Mouse (Mus musculus): ENCODE data around the gene Dgat2. TPM values are rescaled to one million over a fixed set of nuclear protein-coding genes. Genes with fewer than 3 reads are reported as not detected.

Gene Dgat2
- polyA plus RNA-seq, 1 experiment from 2014 or later: 18.5 TPM

DNA sequence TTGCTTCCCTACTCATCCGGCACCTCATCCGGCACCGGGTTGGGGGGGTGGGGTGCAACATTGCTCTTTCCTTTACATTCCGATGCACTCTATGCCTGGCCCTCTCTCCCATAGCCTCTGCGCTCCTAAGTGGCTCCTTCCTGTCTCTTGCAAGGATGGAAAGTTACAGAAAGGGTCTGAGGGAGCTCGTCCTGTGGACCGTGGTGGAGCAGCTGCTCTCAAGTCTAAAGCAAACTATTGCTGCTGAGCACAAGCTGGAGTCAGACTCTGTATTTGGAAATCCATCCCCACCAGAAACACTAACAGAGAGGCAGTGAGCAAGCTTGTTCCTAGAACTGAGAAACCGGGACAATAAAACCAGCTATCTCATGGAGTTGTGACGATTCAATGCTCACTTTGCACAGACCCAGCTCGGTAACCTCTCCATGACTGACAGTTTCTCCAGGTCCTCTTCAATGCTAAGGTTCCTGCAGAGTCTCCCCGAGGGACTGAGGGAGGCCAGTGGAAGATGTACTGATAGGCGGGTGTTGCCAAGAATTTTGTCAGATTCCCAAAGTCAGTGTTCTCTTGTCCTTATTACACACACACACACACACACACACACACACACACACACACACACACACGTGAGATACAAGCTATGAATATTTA is 42.6 kb downstream of the Dgat2 start:
- Histone ChIP-seq H3K9me3 (ENCODE audit: control insufficient read depth, low read length) (no peaks in the 10 kb centered on the region), H3K27ac (ENCODE audit: low read length) (peak overlapping the region; percentile 84; the same call in 1 of the 2 replicates), H3K9ac (replicated peaks; ENCODE audit: low read depth, low read length) (peak overlapping the region; percentile 89), H3K4me1 (replicated peaks; ENCODE audit: control insufficient read depth, insufficient read depth, low read length) (peaks cover 17% of the 10 kb centered on the region), H3K4me2 (ENCODE audit: low read length) (peak overlapping the region; percentile 85), H3K36me3 (ENCODE audit: control insufficient read depth, insufficient read depth) (no peaks in the 10 kb centered on the region), H3K4me3 (replicated peaks; ENCODE audit: low read length) (peak overlapping the region; percentile 97), H3K27me3 (replicated peaks; ENCODE audit: control insufficient read depth, insufficient read depth, low read length) (no peaks in the 10 kb centered on the region)
- under 1% methylated on average over 13 of the region's 13 CpGs for WGBS
- ATAC-seq: no peak

DNA sequence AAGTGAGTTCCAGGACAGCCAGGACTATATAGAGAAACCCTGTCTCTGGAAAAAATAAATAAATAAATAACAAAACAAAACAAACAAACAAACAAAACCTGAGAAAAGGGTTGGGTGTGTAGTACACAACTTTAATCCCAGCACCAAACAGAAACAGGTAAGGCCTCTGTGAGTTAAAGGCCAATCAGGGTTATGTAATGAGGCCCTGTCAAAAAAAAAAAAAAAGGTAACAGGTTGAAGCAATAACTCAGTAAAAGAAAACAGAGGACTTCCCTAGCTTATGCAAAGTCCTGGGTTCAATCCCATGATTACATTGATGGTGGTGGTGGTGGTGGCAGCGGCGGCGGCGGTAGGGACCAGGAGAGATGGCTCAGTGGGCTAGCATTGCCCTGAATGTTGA is 45.0 kb downstream of the Dgat2 start:
- no peak overlapping the region for H3K4me2 ChIP-seq (ENCODE audit: low read length)
- no peak for ATAC-seq
- H3K36me3 ChIP-seq (ENCODE audit: control insufficient read depth, insufficient read depth): no peaks in the 10 kb centered on the region
- H3K4me1 ChIP-seq (replicated peaks; ENCODE audit: control insufficient read depth, insufficient read depth, low read length): peaks cover 17% of the 10 kb centered on the region
- WGBS: 98% methylated on average over 4 of the region's 4 CpGs
- no peak overlapping the region for H3K4me3 ChIP-seq (replicated peaks; ENCODE audit: low read length)
- no peak overlapping the region for H3K9ac ChIP-seq (replicated peaks; ENCODE audit: low read depth, low read length)
- H3K27ac ChIP-seq (ENCODE audit: low read length): no peak overlapping the region
- no peaks in the 10 kb centered on the region for H3K27me3 ChIP-seq (replicated peaks; ENCODE audit: control insufficient read depth, insufficient read depth, low read length)
- no peaks in the 10 kb centered on the region for H3K9me3 ChIP-seq (ENCODE audit: control insufficient read depth, low read length)

DNA sequence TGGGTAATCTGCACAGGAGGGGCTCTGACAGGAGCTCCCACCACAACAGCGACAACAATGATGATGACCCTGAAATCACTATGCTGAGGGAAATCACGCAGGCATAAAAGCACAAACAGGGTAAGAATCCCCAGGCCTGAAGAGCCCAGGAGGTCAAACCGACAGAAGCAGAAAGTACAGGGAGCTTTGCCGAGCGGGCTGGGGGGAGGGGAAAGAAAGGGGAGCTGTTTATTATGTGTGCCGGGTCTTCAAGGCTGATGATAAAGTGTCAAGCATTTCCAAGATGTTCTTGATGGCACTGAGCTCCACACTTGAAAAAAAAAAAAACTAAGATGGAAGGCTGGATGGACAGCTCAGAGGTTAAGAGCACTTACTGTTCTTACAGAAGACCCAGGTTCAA is 45.7 kb downstream of the Dgat2 start:
- Histone ChIP-seq H3K4me2 (ENCODE audit: low read length) (no peak overlapping the region), H3K27me3 (replicated peaks; ENCODE audit: control insufficient read depth, insufficient read depth, low read length) (no peaks in the 10 kb centered on the region), H3K9me3 (ENCODE audit: control insufficient read depth, low read length) (no peaks in the 10 kb centered on the region), H3K9ac (replicated peaks; ENCODE audit: low read depth, low read length) (no peak overlapping the region), H3K4me1 (replicated peaks; ENCODE audit: control insufficient read depth, insufficient read depth, low read length) (peaks cover 14% of the 10 kb centered on the region), H3K4me3 (replicated peaks; ENCODE audit: low read length) (no peak overlapping the region), H3K36me3 (ENCODE audit: control insufficient read depth, insufficient read depth) (no peaks in the 10 kb centered on the region), H3K27ac (ENCODE audit: low read length) (no peak overlapping the region)
- 66% methylated on average over 6 of the region's 6 CpGs for WGBS
- no peak for ATAC-seq

DNA sequence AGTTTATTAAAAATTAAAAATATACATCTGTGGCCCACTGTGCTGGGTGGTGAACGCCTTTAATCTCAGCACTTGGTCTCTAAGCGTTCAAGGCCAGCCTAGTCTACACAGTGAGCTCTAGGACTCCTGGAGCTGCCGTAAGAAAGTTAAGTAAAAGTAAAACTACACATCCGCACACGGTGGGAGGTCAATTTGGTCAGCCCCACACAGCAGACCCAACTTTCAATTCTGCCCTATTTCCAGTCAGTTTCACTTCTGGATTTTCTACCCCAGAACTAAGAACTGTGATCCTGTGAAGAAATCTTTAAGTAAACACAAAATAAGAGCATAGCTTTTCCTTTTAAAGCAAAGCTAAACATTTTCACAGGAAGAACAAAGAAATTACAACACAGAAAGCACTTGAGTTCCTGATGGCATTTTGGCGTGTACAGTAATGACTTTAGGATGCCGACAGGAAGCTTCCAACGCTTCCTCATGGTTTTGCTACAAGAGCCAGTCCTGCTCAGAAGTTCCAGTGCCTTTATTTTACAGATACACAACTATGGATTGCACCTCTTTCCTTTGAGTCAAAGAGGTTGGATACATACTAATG is 48.6 kb downstream of the Dgat2 start:
- no peaks in the 10 kb centered on the region for H3K9me3 ChIP-seq (ENCODE audit: control insufficient read depth, low read length)
- no peaks in the 10 kb centered on the region for H3K27me3 ChIP-seq (replicated peaks; ENCODE audit: control insufficient read depth, insufficient read depth, low read length)
- no peaks in the 10 kb centered on the region for H3K36me3 ChIP-seq (ENCODE audit: control insufficient read depth, insufficient read depth)
- no peak overlapping the region for H3K4me2 ChIP-seq (ENCODE audit: low read length)
- 91% methylated on average over 8 of the region's 8 CpGs for WGBS
- no peak overlapping the region for H3K4me3 ChIP-seq (replicated peaks; ENCODE audit: low read length)
- no peak for ATAC-seq
- no peaks in the 10 kb centered on the region for H3K4me1 ChIP-seq (replicated peaks; ENCODE audit: control insufficient read depth, insufficient read depth, low read length)
- H3K9ac ChIP-seq (replicated peaks; ENCODE audit: low read depth, low read length): no peak overlapping the region
- H3K27ac ChIP-seq (ENCODE audit: low read length): no peak overlapping the region

DNA sequence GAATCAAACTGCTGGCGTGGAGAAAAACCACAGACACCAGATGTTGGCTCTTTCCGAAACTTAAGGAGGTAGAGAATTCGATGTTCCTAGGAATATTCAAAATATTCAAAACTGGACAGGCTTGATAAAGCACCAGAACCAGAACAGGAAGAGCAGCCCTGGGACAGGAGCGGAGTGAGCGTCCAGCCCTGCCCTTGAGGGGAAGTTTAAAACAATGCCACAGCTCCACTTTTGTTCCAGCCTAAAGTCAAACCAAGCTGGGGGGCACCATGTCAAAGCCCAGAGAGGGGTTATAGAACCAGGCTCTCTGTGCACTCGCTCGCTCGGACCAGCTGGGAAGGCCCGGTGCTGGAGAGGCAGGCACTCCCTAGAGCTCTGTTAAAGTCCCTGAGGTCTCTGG is 49.9 kb downstream of the Dgat2 start:
- WGBS: 91% methylated on average over 9 of the region's 9 CpGs
- no peak overlapping the region for H3K4me2 ChIP-seq (ENCODE audit: low read length)
- H3K36me3 ChIP-seq (ENCODE audit: control insufficient read depth, insufficient read depth): no peaks in the 10 kb centered on the region
- no peak overlapping the region for H3K27ac ChIP-seq (ENCODE audit: low read length)
- ATAC-seq: no peak
- H3K9ac ChIP-seq (replicated peaks; ENCODE audit: low read depth, low read length): no peak overlapping the region
- H3K4me1 ChIP-seq (replicated peaks; ENCODE audit: control insufficient read depth, insufficient read depth, low read length): no peaks in the 10 kb centered on the region
- H3K9me3 ChIP-seq (ENCODE audit: control insufficient read depth, low read length): no peaks in the 10 kb centered on the region
- H3K4me3 ChIP-seq (replicated peaks; ENCODE audit: low read length): no peak overlapping the region
- no peaks in the 10 kb centered on the region for H3K27me3 ChIP-seq (replicated peaks; ENCODE audit: control insufficient read depth, insufficient read depth, low read length)

DNA sequence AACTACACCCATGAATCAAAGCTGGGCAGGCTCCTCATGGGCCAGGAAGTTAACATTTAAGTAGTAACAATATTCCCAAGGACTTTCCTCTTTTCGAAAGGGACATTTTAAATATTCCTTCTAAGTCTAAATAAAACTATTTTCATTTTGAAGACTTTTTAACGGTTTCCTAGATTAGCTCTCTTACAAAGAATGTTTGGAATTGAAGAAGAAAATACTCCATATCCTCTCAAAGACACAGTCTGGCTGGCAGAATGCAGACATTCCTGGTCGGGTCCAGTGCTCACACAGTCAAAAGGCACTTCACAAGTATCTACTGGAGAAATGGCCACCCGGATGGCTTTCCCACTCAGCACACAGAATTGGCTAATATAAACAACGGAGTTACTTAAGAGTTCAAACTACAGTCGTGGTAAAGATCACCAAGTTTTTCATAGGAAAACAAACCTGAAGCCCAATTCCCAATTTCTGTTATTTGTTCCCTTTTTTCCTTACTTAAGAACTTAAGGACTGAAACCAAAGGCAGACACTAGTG is 50.6 kb downstream of the Dgat2 start:
- Histone ChIP-seq H3K4me3 (replicated peaks; ENCODE audit: low read length) (no peak overlapping the region), H3K9ac (replicated peaks; ENCODE audit: low read depth, low read length) (no peak overlapping the region), H3K4me2 (ENCODE audit: low read length) (no peak overlapping the region), H3K9me3 (ENCODE audit: control insufficient read depth, low read length) (no peaks in the 10 kb centered on the region), H3K4me1 (replicated peaks; ENCODE audit: control insufficient read depth, insufficient read depth, low read length) (no peaks in the 10 kb centered on the region), H3K27ac (ENCODE audit: low read length) (no peak overlapping the region), H3K36me3 (ENCODE audit: control insufficient read depth, insufficient read depth) (no peaks in the 10 kb centered on the region), H3K27me3 (replicated peaks; ENCODE audit: control insufficient read depth, insufficient read depth, low read length) (no peaks in the 10 kb centered on the region)
- WGBS: 85% methylated on average over 6 of the region's 6 CpGs
- no peak for ATAC-seq

DNA sequence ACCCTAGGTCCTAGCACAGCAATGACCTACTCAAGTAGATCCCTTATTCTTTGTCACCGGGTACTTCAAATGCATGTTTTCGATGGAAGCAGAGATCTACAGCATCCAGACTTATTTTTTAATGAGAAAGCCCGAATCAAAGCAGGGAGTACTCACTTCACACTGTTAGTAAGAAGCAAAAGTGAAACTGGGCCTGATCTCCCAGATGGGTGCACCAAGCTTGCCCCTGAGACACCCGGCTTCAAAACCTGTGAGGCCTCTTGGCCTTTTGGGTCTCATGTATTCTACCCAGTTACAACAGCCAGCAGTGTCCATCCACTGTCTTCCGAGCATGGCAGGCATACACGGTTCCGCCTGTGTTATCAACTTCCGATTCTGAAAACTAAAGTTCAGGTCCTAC is 53.6 kb downstream of the Dgat2 start:
- Histone ChIP-seq H3K27me3 (replicated peaks; ENCODE audit: control insufficient read depth, insufficient read depth, low read length) (no peaks in the 10 kb centered on the region), H3K36me3 (ENCODE audit: control insufficient read depth, insufficient read depth) (no peaks in the 10 kb centered on the region), H3K4me1 (replicated peaks; ENCODE audit: control insufficient read depth, insufficient read depth, low read length) (no peaks in the 10 kb centered on the region), H3K4me3 (replicated peaks; ENCODE audit: low read length) (no peak overlapping the region), H3K9ac (replicated peaks; ENCODE audit: low read depth, low read length) (no peak overlapping the region), H3K9me3 (ENCODE audit: control insufficient read depth, low read length) (no peaks in the 10 kb centered on the region), H3K4me2 (ENCODE audit: low read length) (no peak overlapping the region), H3K27ac (ENCODE audit: low read length) (no peak overlapping the region)
- 95% methylated on average over 8 of the region's 8 CpGs for WGBS
- no peak for ATAC-seq

DNA sequence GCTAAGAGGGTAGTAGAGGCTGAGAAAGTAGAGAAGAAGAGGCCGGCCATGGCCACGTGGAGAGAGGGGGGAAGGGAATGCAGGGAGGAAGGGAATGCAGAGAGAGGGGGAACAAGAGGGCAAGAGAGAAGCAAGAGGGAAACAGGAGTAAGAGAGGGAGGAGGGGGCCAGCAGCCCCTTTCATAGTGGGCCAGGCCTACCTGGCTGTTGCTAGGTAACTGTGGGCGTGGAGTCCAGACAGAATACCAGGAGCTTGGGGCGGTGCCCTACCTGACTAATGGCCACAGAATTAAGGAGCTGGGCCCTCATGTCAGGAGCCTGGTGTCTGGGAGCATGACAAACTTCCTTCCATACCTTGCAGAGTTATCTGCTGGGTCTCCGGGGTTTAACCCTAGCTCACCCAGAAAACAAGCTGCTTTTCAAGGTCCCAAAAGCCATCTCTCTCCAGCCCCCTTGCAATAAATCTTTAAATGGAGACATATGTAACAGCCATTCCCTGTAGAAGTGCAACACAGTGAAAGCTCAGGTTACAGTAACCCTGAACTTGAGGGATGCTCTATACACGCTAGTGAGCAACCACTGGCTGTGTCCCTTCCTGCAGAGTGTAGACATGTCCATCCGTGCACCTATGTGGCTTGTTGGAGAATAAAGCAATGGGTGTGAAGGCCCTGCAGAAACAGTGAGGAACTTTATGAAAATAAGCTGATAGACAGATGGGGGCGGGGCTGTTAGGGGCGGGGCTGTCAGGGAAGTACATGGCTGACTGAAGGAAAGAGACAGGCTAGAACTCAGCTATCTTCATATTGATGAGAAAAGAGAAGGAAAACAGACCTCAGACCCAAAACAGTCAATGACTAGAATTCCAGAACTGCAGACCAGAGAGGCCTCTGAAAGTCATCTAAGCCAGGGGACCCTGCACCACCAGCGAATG is 54.2 kb downstream of the Dgat2 start:
- Histone ChIP-seq H3K27me3 (replicated peaks; ENCODE audit: control insufficient read depth, insufficient read depth, low read length) (no peaks in the 10 kb centered on the region), H3K4me2 (ENCODE audit: low read length) (no peak overlapping the region), H3K4me1 (replicated peaks; ENCODE audit: control insufficient read depth, insufficient read depth, low read length) (no peaks in the 10 kb centered on the region), H3K9ac (replicated peaks; ENCODE audit: low read depth, low read length) (no peak overlapping the region), H3K9me3 (ENCODE audit: control insufficient read depth, low read length) (no peaks in the 10 kb centered on the region), H3K4me3 (replicated peaks; ENCODE audit: low read length) (no peak overlapping the region), H3K27ac (ENCODE audit: low read length) (no peak overlapping the region), H3K36me3 (ENCODE audit: control insufficient read depth, insufficient read depth) (no peaks in the 10 kb centered on the region)
- ATAC-seq: no peak
- 57% methylated on average over 10 of the region's 10 CpGs for WGBS

DNA sequence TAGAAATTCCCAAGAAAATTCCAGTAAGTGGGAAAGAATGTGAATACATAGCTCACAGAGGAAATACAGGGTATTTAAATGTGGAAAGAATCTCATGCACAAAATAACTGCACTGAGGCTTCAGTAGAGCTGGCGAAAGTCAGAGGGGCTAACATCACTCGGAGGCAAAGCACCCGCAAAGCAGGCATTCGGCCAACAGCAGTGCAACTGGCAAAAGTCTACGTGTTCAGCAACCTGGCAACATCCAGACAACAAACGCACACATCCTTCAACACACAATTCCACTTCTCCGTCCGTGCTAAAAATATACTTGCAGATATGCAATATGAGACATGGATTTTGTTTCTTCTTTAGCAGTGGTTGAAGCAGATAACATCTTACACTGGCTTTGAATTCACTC is 56.5 kb downstream of the Dgat2 start:
- Histone ChIP-seq H3K9ac (replicated peaks; ENCODE audit: low read depth, low read length) (no peak overlapping the region), H3K4me2 (ENCODE audit: low read length) (no peak overlapping the region), H3K27me3 (replicated peaks; ENCODE audit: control insufficient read depth, insufficient read depth, low read length) (no peaks in the 10 kb centered on the region), H3K36me3 (ENCODE audit: control insufficient read depth, insufficient read depth) (no peaks in the 10 kb centered on the region), H3K4me3 (replicated peaks; ENCODE audit: low read length) (no peak overlapping the region), H3K27ac (ENCODE audit: low read length) (no peak overlapping the region), H3K4me1 (replicated peaks; ENCODE audit: control insufficient read depth, insufficient read depth, low read length) (no peaks in the 10 kb centered on the region), H3K9me3 (ENCODE audit: control insufficient read depth, low read length) (no peaks in the 10 kb centered on the region)
- ATAC-seq: no peak
- WGBS: 71% methylated on average over 8 of the region's 8 CpGs

Data from forebrain, embryonic 16.5 days (tissue).